Mouse (Mus musculus): Measurements from ENCODE around the gene Zfp935.
A peak's percentile ranks its signal among the peaks of the same experiment; 100 is the strongest.
"Not testable (repeated sequence)": the region's sequence is repeated elsewhere in the genome, so short reads cannot be mapped to it uniquely, and the experiment has no call there.

Gene Zfp935

GRCm38 (mm10) chr13:62558189-62559110 is at the start of gene Zfp935:
Gene Zfp935 (minus strand): TSS chr13:62558511.
- peak; percentile 50; the same call in 1 of the 2 replicates for ATAC-seq (ENCODE audit: low TSS enrichment)

GRCm38 (mm10) chr13:62571099-62571498 is 12.8 kb upstream of the Zfp935 start, which contains the start of gene Zfp934:
Gene Zfp934 (minus strand): TSS chr13:62571199.
- not testable (repeated sequence) for ATAC-seq (ENCODE audit: low TSS enrichment)

- not testable (repeated sequence) for ATAC-seq (ENCODE audit: low TSS enrichment)
Observed at GRCm38 (mm10) chr13:62561696-62562095, 3.4 kb upstream of the Zfp935 start.

GRCm38 (mm10) chr13:62530129-62530528 is 28.2 kb downstream of the Zfp935 start:
- ATAC-seq (ENCODE audit: low TSS enrichment), result not testable (repeated sequence)

GRCm38 (mm10) chr13:62510641-62511420 is 47.5 kb downstream of the Zfp935 start:
- ATAC-seq (ENCODE audit: low TSS enrichment), result not testable (repeated sequence)

GRCm38 (mm10) chr13:62472661-62473060 is 85.7 kb downstream of the Zfp935 start:
- not testable (repeated sequence) for ATAC-seq (ENCODE audit: low TSS enrichment)

- not testable (repeated sequence) for ATAC-seq (ENCODE audit: low TSS enrichment)
Observed at GRCm38 (mm10) chr13:62469947-62470346, 88.4 kb downstream of the Zfp935 start.

GRCm38 (mm10) chr13:62466424-62467334 is 91.6 kb downstream of the Zfp935 start, which contains the start of gene Gm49359:
Gene Gm49359 (minus strand): TSS chr13:62466832.
- ATAC-seq (ENCODE audit: low TSS enrichment), result peak; percentile 100

Measured in frontal cortex, adult (tissue).